Mouse (Mus musculus) cortical plate, adult 2 months (tissue): ENCODE results near the gene Dffa. TPM values are rescaled to one million over a fixed set of nuclear protein-coding genes. Genes with fewer than 3 reads are reported as not detected.

Experiments used
- H3K27ac ChIP-seq: fragments of 200-500 bp; 2 replicates; pipeline ENCODE4 v1.5.1; 2012; ENCODE audit warnings: low read length, control low read depth, inconsistent platforms; ENCODE audit not compliant: insufficient read depth
- H3K4me1 ChIP-seq: fragments of 200-500 bp; 2 replicates; pipeline ENCODE4 v1.6.1; 2011; ENCODE audit warnings: low read length; ENCODE audit not compliant: control insufficient read depth, insufficient read depth
- H3K4me3 ChIP-seq: fragments of 200-500 bp; 2 replicates; pipeline ENCODE4 v1.5.1; 2011; ENCODE audit warnings: mild to moderate bottlenecking, low read length, control low read depth; ENCODE audit not compliant: insufficient read depth
- CTCF ChIP-seq: fragments of 200-500 bp; IDR thresholded peaks from 2 replicates; pipeline ENCODE4 v1.5.1; 2011; ENCODE audit warnings: mild to moderate bottlenecking, control low read depth, low read length; ENCODE audit not compliant: insufficient read depth; ENCODE audit errors: extremely low read depth
- POLR2A ChIP-seq: fragments of 200-500 bp; IDR thresholded peaks from 2 replicates; pipeline ENCODE4 v1.6.1; 2011; ENCODE audit warnings: mild to moderate bottlenecking, low read length, control low read depth; ENCODE audit not compliant: insufficient read depth; ENCODE audit errors: extremely low read depth
- polyA plus RNA-seq: library from polyadenylated mRNA; depleted of rRNA; stranded (reverse); fragments of >200 nt; gene quantifications from 2 replicates; pipeline ENCODE4 v1.2.3, GENCODE M21; 2012; rRNA removed

The Dffa gene
- polyA plus RNA-seq: 49.3 and 52.8 TPM in 2 replicates

DNA sequence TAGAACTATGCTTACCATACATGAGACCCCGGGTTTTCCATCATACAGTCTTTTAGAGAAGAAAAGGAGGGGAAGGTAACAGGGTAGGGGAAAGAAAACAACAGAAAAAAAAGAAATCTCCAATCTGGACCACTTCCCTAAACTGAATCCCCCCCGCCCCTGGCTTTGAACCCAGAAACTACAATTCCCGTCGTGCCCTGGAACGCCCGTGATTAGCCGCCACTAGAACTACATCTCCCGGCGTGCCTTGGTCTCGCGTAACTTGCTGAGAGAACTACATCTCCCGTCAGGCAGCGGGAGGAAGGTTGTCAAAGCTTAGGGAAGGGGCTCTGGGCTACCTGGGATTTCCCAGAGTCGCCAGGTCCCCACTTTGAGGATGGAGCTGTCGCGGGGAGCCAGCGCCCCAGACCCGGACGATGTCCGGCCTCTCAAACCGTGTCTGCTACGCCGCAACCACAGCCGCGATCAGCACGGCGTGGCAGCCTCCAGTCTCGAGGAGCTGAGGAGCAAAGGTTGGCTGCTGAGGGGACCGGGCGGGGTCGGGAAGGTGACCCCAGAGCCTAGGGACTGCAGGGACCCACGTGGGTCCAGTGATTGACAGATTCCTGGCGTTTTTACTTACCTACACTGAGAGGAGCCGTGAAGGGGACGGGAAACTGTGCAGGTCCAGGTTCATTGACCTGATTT is at the start of gene Dffa:
Gene Dffa, plus strand, starts transcription at position 272 of the 687 bp plus-strand sequence.
- H3K4me1 ChIP-seq: no peaks in the 10 kb centered on the region; the same call in 1 of the 2 replicates
- H3K4me3 ChIP-seq: peak within 1 kb of the TSS; percentile 90
- H3K27ac ChIP-seq: no peak within 1 kb of the TSS
- TF ChIP-seq CTCF (no peak), POLR2A (peak; percentile 79)

DNA sequence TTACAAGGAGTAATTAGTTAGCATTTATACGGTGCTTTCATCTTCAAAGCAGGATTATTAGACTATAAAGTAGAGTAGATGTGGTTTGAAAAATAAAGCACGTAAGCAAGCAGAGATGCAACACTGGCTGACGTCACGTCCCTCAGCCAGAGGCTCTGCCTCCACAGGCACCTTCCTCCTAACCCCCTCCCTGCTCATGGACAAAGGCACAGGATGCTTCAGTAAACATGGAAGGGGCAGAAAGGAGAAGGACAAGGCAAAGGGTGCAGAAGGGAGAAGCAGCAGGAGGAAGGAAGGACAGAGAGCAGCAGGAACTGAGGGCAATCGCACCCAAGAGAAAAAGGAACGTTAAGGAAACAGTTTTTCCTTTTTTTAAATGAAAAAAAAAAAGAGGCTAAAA is 48.1 kb upstream of the Dffa start:
- TF ChIP-seq CTCF (no peak), POLR2A (no peak)
- H3K27ac ChIP-seq: no peak overlapping the region
- no peak overlapping the region for H3K4me3 ChIP-seq
- peaks cover 7% of the 10 kb centered on the region for H3K4me1 ChIP-seq

DNA sequence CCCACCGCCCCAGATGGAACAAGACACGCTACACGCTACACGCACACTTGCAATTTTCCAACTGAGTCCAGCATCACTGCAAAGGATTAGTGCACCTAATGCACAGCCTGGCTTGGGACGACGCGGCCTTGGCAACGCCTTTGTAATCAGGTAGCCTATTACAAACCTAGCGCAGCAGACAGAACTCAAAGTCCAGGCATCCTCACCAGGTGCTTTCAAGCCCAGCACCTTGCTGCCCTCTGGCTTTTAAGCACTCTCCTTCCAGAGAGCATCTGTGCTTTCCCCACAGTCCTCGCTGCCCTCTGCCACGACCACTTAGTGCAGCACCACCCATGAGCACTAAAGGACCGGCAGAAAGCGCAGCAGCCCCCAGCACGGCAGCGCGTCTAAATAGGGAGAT is 47.0 kb upstream of the Dffa start:
- TF ChIP-seq CTCF (no peak), POLR2A (no peak)

DNA sequence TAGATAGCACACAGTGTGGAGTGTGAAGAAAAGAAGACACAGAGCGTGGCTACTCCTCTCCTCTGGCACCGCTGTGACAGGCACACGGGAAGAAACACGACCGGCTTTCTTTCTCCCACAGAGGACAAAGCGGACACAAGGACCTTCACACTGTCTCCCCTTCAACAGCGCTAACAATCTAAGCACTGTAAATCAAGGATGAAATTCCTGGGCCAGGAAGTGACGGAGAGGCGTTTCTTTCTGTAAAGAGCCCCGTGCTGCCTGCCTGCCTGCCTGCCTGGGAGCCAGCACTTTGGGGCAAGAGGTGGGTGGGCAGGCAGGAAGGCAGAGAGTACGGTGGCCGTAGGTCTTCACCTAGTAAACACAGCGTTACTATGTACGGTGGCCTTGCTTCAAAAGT is 46.5 kb upstream of the Dffa start:
- Histone ChIP-seq H3K4me1 (peaks cover 9% of the 10 kb centered on the region), H3K27ac (no peak overlapping the region), H3K4me3 (no peak overlapping the region)
- TF ChIP-seq POLR2A: no peak
- TF ChIP-seq CTCF: no peak

More for the DNA sequence above, 47.0 kb upstream of the Dffa start:
- Histone ChIP-seq H3K27ac (no peak overlapping the region), H3K4me1 (peaks cover 9% of the 10 kb centered on the region), H3K4me3 (no peak overlapping the region)

DNA sequence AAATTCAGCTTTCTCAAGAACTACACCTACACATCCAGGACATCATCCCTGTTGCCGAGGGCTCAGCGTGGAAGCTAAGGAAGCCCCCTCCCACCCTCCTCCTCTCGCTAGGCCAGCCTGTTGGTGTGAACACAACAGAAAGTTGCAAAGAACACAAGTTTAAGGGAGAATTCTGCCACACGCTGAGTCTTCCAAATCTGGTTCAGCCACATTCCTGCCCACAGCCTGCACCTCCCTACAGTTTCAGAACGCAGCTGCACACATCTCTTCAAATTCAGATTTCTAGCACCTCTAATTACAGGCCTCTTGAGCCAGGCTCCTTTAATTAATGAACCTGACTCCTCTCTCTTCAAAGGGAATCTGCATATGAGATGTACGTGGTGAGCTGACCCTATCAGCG is 45.6 kb upstream of the Dffa start:
- no peak for TF ChIP-seq POLR2A
- no peak for TF ChIP-seq CTCF
- Histone ChIP-seq H3K4me3 (no peak overlapping the region), H3K4me1 (peaks cover 9% of the 10 kb centered on the region), H3K27ac (no peak overlapping the region)

- no peak overlapping the region for H3K27ac ChIP-seq
These were observed 44.2 kb upstream of the Dffa start for GRCm38 (mm10) chr4:149059713-149060112.

GRCm38 (mm10) chr4:149060621-149061431 is 43.1 kb upstream of the Dffa start:
- peak; percentile 28; the same call in 1 of the 2 replicates for TF ChIP-seq CTCF
- no peak for TF ChIP-seq POLR2A
- Histone ChIP-seq H3K4me3 (no peak overlapping the region), H3K4me1 (peaks cover 9% of the 10 kb centered on the region), H3K27ac (no peak overlapping the region)

More at GRCm38 (mm10) chr4:149059713-149060112, 44.2 kb upstream of the Dffa start:
- H3K4me3 ChIP-seq: no peak overlapping the region
- peaks cover 9% of the 10 kb centered on the region for H3K4me1 ChIP-seq
- no peak for TF ChIP-seq CTCF

GRCm38 (mm10) chr4:149061432-149061718 is 42.6 kb upstream of the Dffa start:
- TF ChIP-seq CTCF (no peak), POLR2A (no peak)
- Histone ChIP-seq H3K27ac (no peak overlapping the region), H3K4me3 (no peak overlapping the region), H3K4me1 (peaks cover 9% of the 10 kb centered on the region)

DNA sequence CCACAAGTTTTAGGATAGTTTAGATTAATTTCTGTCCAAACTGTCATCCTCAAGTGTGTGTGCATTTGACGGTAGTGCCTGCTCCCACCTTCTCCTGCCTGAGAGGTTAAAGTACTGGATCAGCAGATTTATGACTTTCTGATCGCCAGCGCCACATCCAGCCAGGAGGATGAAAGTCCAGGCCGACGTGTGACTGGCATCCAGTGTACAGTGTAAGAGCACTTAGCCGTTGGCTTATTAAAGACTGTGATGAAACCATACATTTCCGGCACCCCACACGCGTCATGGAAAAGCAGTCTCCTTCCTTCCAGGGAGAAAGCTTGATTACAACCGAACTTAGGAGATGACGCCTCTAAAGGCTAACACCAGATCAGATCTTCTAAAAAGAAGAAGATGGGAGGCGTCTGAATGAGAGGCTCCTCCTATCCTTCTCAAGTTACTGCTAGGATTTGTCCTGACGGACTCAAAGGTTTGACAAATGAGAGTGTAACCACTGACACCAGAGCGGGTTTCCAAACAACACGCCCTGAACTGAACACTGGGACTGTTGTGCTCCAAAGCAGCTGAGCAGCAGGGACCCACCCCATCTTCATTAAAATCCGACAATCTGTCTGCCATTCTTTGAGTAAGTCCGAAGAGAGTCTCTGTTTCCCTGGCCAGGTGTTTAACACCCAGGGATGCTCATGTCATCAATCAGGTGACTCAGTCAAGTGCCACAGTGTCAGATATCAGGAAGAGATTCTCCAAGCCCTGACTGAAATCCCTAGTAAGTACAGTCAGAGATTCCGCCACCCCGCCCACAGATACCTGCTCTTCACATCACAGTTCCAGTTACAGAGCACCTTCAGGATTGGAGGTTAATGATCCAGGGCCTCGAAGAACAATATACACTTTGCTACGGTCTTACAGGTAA is 41.3 kb upstream of the Dffa start:
- peaks cover 9% of the 10 kb centered on the region for H3K4me1 ChIP-seq
- H3K4me3 ChIP-seq: no peak overlapping the region
- no peak for TF ChIP-seq POLR2A
- no peak for TF ChIP-seq CTCF
- no peak overlapping the region for H3K27ac ChIP-seq
